Mouse (Mus musculus) testis, adult 2 months (tissue): ENCODE data around the gene Atp11a.

Experiments used
- CTCF ChIP-seq: fragments of 200-500 bp; IDR thresholded peaks from 2 replicates; pipeline ENCODE4 v1.5.1; 2012; ENCODE audit warnings: low read depth, mild to moderate bottlenecking, inconsistent platforms, low read length, moderate library complexity; ENCODE audit not compliant: control insufficient read depth, insufficient read depth, insufficient replicate concordance
- POLR2A ChIP-seq: fragments of 200-500 bp; IDR thresholded peaks from 2 replicates; pipeline ENCODE4 v1.6.1; 2012; ENCODE audit warnings: low read depth, mild to moderate bottlenecking, inconsistent platforms, low read length, moderate library complexity; ENCODE audit not compliant: control insufficient read depth

DNA sequence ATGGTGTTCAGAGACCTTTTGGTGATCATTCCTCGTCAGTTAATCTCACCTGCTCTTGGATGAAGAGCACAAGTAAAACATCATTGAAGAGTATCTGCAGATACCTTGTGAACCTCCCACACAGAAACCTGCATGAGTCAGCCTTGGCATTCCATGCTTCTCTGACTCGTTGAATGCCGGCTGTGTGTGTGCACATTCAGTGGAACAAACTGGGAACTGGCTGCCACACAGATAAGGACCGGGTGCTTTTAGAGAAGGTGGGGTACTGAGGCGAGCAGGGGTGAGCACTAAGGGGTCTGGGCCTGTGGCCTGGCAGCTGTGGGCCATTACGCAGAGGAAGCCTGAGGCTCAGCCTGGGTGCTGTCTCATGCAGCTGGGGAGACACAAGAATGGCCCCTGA, 11.9 kb downstream of the Atp11a start:
- TF ChIP-seq CTCF (no peak), POLR2A (no peak)
